Mouse (Mus musculus) liver, embryonic 11.5 days (tissue): ENCODE measurements around the gene Atxn10. TPM values are rescaled to one million over a fixed set of nuclear protein-coding genes. Genes with fewer than 3 reads are reported as not detected.

ENCODE experiments used
- ATAC-seq: fragments of 200-750 bp; cut with Nextera tagmentation; replicated peaks from 2 replicates; pipeline ENCODE4 v1.8.0; 2017; ENCODE audit warnings: moderate number of reproducible peaks, mild to moderate bottlenecking, moderate TSS enrichment, moderate library complexity; ENCODE audit not compliant: low FRiP score
- DNase-seq: peaks from one replicate; pipeline ENCODE4 v3.0.0-alpha.2; 2017; ENCODE audit warnings: low spot score
- H3K27ac ChIP-seq: fragments of 300-500 bp; sonication (generic); 2 replicates; pipeline ENCODE4 v1.5.1; 2014; ENCODE audit warnings: mild to moderate bottlenecking, low read depth, low read length, control low read depth
- H3K27me3 ChIP-seq: fragments of 300-500 bp; sonication (generic); replicated peaks from 2 replicates; pipeline ENCODE4 v1.6.1; 2014; ENCODE audit warnings: low read length, mixed read lengths; ENCODE audit not compliant: control insufficient read depth, insufficient read depth
- H3K36me3 ChIP-seq: fragments of 300-500 bp; sonication (generic); 2 replicates; pipeline ENCODE4 v1.6.1; 2014; ENCODE audit warnings: mild to moderate bottlenecking, low read length, moderate library complexity, mixed read lengths; ENCODE audit not compliant: control insufficient read depth, insufficient read depth
- H3K4me1 ChIP-seq: fragments of 300-500 bp; sonication (generic); replicated peaks from 2 replicates; pipeline ENCODE4 v1.6.1; 2014; ENCODE audit warnings: low read length, mixed read lengths; ENCODE audit not compliant: control insufficient read depth, insufficient read depth
- H3K4me2 ChIP-seq: fragments of 300-500 bp; sonication (generic); 2 replicates; pipeline ENCODE4 v1.6.1; 2014; ENCODE audit warnings: mild to moderate bottlenecking, control low read depth, moderate library complexity
- H3K4me3 ChIP-seq: fragments of 300-500 bp; sonication (generic); 2 replicates; pipeline ENCODE4 v1.5.1; 2014; ENCODE audit warnings: low read depth, low read length, control low read depth
- H3K9ac ChIP-seq: fragments of 300-500 bp; sonication (generic); 2 replicates; pipeline ENCODE4 v1.6.1; 2014; ENCODE audit warnings: low read depth, low read length, control low read depth
- H3K9me3 ChIP-seq: fragments of 300-500 bp; sonication (generic); 2 replicates; pipeline ENCODE4 v1.6.1; 2016; ENCODE audit warnings: low read length, inconsistent platforms, mixed read lengths; ENCODE audit not compliant: control insufficient read depth
- WGBS: fragments of 180-500 bp; shearing (Covaris S2); extraction: QIAGEN DNeasy Blood & Tissue Kit; methylation state at CpG from one replicate; pipeline ENCODE4 v1.1.7; 2014; 5-methylcytosine and 5-hydroxymethylcytosine counted together
- polyA plus RNA-seq: library from polyadenylated mRNA; unstranded; fragments of >200 nt; fragmentation: Nextera tagmentation; extraction: Ambion mirVana; gene quantifications from 2 replicates; pipeline ENCODE4 v1.2.1, GENCODE M21; 2014

The Atxn10 gene
- polyA plus RNA-seq, 1 experiment from 2014 or later, result 196 TPM

GRCm38 (mm10) chr15:85479365-85479764, 143.3 kb downstream of the Atxn10 start:
- no peaks in the 10 kb centered on the region for H3K9me3 ChIP-seq
- H3K36me3 ChIP-seq, result no peaks in the 10 kb centered on the region
- 79% methylated on average over 11 of the region's 12 CpGs for WGBS
- H3K4me2 ChIP-seq, result no peak overlapping the region
- H3K4me3 ChIP-seq, result no peak overlapping the region
- no peak overlapping the region for H3K27ac ChIP-seq
- ATAC-seq (no peak), DNase-seq (no peak)
- H3K4me1 ChIP-seq, result no peaks in the 10 kb centered on the region
- H3K9ac ChIP-seq, result no peak overlapping the region
- H3K27me3 ChIP-seq, result no peaks in the 10 kb centered on the region; the same call in 1 of the 2 replicates

GRCm38 (mm10) chr15:85479919-85480318, 143.9 kb downstream of the Atxn10 start:
- H3K4me1 ChIP-seq, result no peaks in the 10 kb centered on the region
- no peak overlapping the region for H3K4me2 ChIP-seq
- no peak overlapping the region for H3K9ac ChIP-seq
- ATAC-seq (no peak), DNase-seq (no peak)
- H3K9me3 ChIP-seq, result no peaks in the 10 kb centered on the region
- H3K27me3 ChIP-seq, result no peaks in the 10 kb centered on the region; the same call in 1 of the 2 replicates
- 48% methylated on average over 5 of the region's 5 CpGs for WGBS
- no peaks in the 10 kb centered on the region for H3K36me3 ChIP-seq
- no peak overlapping the region for H3K27ac ChIP-seq
- H3K4me3 ChIP-seq, result no peak overlapping the region

GRCm38 (mm10) chr15:85480630-85481029, 144.6 kb downstream of the Atxn10 start:
- H3K4me2 ChIP-seq, result no peak overlapping the region
- no peaks in the 10 kb centered on the region for H3K4me1 ChIP-seq
- H3K27ac ChIP-seq, result no peak overlapping the region
- no peaks in the 10 kb centered on the region for H3K36me3 ChIP-seq
- no peaks in the 10 kb centered on the region for H3K9me3 ChIP-seq
- WGBS, result 42% methylated on average over 3 of the region's 3 CpGs
- H3K4me3 ChIP-seq, result no peak overlapping the region
- DNase-seq (no peak), ATAC-seq (no peak)
- no peak overlapping the region for H3K9ac ChIP-seq
- no peaks in the 10 kb centered on the region; the same call in 1 of the 2 replicates for H3K27me3 ChIP-seq

- Histone ChIP-seq H3K27me3 (peaks cover 6% of the 10 kb centered on the region), H3K27ac (no peak overlapping the region), H3K36me3 (no peaks in the 10 kb centered on the region), H3K4me3 (no peak overlapping the region), H3K4me2 (no peak overlapping the region), H3K9ac (no peak overlapping the region), H3K9me3 (no peaks in the 10 kb centered on the region), H3K4me1 (no peaks in the 10 kb centered on the region)
- WGBS, result 78% methylated on average over 10 of the region's 10 CpGs
- ATAC-seq, result no peak
- DNase-seq, result no peak
These were observed 152.9 kb downstream of the Atxn10 start for GRCm38 (mm10) chr15:85488900-85489299.

DNA sequence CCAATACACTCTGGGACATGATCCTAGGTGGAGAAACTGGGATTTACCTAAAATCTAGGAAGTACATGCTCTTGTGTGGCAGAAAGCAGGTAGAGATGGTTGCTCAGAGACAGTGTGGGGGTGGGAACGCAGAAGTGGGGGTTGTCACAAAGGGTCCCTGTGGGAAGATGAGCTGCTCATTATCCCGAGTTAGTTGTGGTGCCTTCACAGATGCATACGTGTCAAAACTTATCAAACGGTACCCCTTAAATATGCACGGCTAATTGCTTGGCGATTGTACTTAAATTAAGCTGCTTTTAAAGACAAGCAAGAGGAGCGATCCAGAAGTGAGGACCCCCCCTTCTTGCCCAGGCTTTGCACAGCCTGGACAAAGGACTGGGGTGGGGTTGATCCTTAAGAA, 153.7 kb downstream of the Atxn10 start:
- Histone ChIP-seq H3K4me3 (no peak overlapping the region), H3K36me3 (no peaks in the 10 kb centered on the region), H3K27me3 (peaks cover 13% of the 10 kb centered on the region), H3K4me1 (no peaks in the 10 kb centered on the region), H3K27ac (no peak overlapping the region), H3K9ac (no peak overlapping the region), H3K4me2 (no peak overlapping the region), H3K9me3 (no peaks in the 10 kb centered on the region)
- 76% methylated on average over 7 of the region's 7 CpGs for WGBS
- ATAC-seq (no peak), DNase-seq (no peak)

GRCm38 (mm10) chr15:85494163-85494621, 158.1 kb downstream of the Atxn10 start:
- Histone ChIP-seq H3K9me3 (no peaks in the 10 kb centered on the region), H3K4me3 (no peak overlapping the region), H3K4me2 (no peak overlapping the region), H3K36me3 (no peaks in the 10 kb centered on the region), H3K27me3 (peaks cover 19% of the 10 kb centered on the region), H3K4me1 (no peaks in the 10 kb centered on the region), H3K27ac (no peak overlapping the region), H3K9ac (no peak overlapping the region)
- DNase-seq, result no peak
- WGBS, result 10% methylated on average over 10 of the region's 11 CpGs
- ATAC-seq, result no peak

DNA sequence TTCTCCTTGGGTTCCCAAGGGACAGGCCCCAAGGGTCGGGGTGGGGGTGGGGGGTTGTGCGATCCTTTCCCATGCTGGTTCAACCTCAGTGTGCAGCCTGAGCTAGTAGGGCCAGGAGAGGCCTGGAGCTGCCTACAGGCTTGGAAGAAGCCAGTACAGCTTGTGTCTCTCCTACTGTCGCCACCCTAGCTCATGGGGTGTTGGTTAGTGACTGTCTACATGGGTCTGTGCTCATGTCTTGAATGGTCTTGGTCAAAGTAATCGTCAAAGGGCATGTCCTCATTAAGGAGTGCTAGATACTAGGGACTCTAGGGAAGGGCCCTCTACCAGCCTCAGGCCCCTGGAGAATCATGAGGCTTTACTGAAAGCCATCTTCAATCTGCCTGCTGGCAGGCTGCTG, 161.5 kb downstream of the Atxn10 start:
- Histone ChIP-seq H3K9me3 (no peaks in the 10 kb centered on the region), H3K36me3 (no peaks in the 10 kb centered on the region)

DNA sequence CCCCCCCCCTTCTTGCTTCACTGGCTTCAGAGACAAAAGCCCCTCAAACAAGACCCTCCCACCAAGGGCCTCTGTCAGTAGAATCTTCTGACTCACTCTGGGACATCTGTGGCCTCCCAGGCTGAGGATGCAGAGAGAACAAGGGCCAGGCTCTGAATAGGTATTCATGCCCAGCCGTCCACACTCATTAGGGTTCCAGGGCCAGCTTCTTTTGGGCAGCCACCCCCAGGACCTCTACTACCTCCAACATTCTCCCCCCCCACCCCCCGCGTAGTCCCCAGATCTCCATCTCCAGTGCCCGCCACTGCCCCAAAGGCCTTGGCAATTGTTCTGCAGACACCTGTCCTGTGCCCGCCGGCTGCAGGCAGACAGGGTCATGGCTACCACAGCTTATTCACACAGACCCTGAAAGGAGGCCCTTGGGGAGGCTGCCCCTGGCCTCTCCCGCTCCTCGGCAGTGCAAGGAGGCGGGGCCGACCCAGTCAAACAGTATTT, 162.0 kb downstream of the Atxn10 start:
- Histone ChIP-seq H3K9ac (no peak overlapping the region), H3K4me1 (no peaks in the 10 kb centered on the region), H3K4me3 (no peak overlapping the region), H3K27me3 (peaks cover 17% of the 10 kb centered on the region), H3K4me2 (no peak overlapping the region), H3K36me3 (no peaks in the 10 kb centered on the region), H3K9me3 (no peaks in the 10 kb centered on the region), H3K27ac (no peak overlapping the region)
- ATAC-seq (no peak), DNase-seq (no peak)
- WGBS, result 67% methylated on average over 8 of the region's 10 CpGs

More for the DNA sequence above, 161.5 kb downstream of the Atxn10 start:
- Histone ChIP-seq H3K9ac (no peak overlapping the region), H3K27ac (no peak overlapping the region), H3K4me1 (no peaks in the 10 kb centered on the region), H3K27me3 (peaks cover 19% of the 10 kb centered on the region), H3K4me3 (no peak overlapping the region), H3K4me2 (no peak overlapping the region)
- ATAC-seq, result no peak
- WGBS, result 91% methylated on average over 4 of the region's 4 CpGs
- no peak for DNase-seq

GRCm38 (mm10) chr15:85500267-85500666, 164.2 kb downstream of the Atxn10 start:
- no peak overlapping the region for H3K4me2 ChIP-seq
- no peaks in the 10 kb centered on the region for H3K36me3 ChIP-seq
- H3K4me1 ChIP-seq, result no peaks in the 10 kb centered on the region
- 80% methylated on average over 10 of the region's 10 CpGs for WGBS
- no peaks in the 10 kb centered on the region for H3K9me3 ChIP-seq
- no peak overlapping the region for H3K27ac ChIP-seq
- no peak overlapping the region for H3K9ac ChIP-seq
- ATAC-seq, result no peak
- H3K27me3 ChIP-seq, result peaks cover 5% of the 10 kb centered on the region
- no peak overlapping the region for H3K4me3 ChIP-seq
- no peak for DNase-seq
